Mouse (Mus musculus): ENCODE data around the gene Sgms2. TPM values are rescaled to one million over a fixed set of nuclear protein-coding genes. Genes with fewer than 3 reads are reported as not detected.
"Not testable (repeated sequence)": the region's sequence is repeated elsewhere in the genome, so short reads cannot be mapped to it uniquely, and the experiment has no call there.

The Sgms2 gene
- polyA plus RNA-seq, 1 experiment from 2014 or later, result 1.9 TPM

DNA sequence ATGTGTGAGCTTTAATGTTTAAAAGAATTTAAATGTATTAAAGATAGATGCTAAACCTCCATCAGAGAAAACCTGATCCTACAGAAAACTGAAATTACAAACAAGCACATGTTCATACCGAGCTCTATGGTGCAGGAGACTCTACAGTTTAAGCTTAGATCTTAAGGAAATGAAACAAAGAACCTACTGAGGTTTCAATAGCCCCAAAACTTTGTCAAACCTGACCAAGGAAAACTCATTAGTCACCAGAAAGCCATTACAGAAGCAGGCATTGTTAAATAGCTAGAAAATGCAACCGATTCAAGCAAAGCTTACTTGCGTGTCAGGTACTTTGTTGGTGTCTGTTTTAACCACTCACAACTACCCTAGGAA lies 142.6 kb downstream of the Sgms2 start:
- Histone ChIP-seq H3K27me3 (no peaks in the 10 kb centered on the region), H3K4me3 (no peak overlapping the region), H3K4me1 (no peaks in the 10 kb centered on the region), H3K27ac (no peak overlapping the region), H3K36me3 (no peaks in the 10 kb centered on the region), H3K9ac (no peak overlapping the region), H3K4me2 (replicated peaks) (no peak overlapping the region), H3K9me3 (replicated peaks) (no peaks in the 10 kb centered on the region)
- ATAC-seq (ENCODE audit: low FRiP score), result no peak
- 71% methylated on average over 3 of the region's 3 CpGs for WGBS

DNA sequence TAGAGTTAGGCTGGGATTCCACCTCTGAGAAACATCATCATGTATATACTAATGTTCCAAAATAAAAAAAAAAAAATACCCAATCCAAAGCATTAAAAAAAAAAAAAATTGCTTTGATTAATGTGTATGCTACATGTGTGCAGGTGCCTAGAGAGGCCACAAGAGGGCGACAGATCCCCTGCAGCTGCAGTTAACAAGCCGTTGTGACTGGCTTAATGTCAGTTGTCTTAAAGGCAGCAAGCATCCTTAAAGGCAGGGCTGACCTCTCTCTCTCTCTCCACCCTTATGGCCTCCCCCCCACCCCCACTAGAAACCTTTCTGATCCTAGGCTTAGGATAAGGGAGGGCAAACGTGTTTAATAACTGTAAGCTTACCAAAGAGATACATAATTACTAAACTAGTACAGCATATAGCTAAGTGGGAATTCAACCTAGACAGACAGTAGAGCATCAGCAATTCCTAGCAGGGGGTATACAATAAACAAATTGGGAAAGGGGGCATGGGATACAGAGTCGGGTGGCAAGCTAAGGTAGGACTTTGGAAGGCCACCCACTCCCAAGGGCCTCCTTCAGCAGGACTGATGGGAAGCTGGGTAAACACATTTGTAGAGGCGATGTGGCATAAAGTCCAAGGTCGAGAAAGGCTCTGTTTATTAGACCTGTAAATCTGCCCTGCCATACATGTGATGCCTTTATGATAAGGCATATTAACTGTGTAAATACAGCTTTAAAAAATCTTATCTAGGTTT lies 143.2 kb downstream of the Sgms2 start:
- Histone ChIP-seq H3K9ac (no peak overlapping the region), H3K4me3 (no peak overlapping the region), H3K4me1 (no peaks in the 10 kb centered on the region), H3K9me3 (replicated peaks) (no peaks in the 10 kb centered on the region), H3K36me3 (no peaks in the 10 kb centered on the region), H3K4me2 (replicated peaks) (no peak overlapping the region), H3K27ac (no peak overlapping the region), H3K27me3 (no peaks in the 10 kb centered on the region)
- ATAC-seq (ENCODE audit: low FRiP score), result no peak
- WGBS, result 64% methylated on average over 6 of the region's 6 CpGs

DNA sequence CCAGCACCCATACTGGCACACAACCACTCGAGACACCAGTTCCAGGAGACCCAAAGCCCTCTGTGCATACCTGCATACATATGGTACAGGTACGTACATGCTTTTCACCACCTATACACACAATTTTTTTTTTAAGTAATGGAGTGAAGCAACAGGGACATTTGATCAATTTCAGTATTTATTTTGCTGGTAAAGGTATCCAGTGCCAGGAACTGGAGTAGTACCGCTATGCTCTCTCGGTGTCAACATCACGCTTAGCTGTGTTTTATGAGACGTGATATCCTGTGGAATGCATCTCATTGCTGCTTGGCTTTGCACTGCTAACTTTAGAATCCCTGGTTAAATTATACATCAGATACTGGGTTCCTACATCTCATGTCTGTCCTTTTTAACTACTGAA lies 145.3 kb downstream of the Sgms2 start:
- H3K27me3 ChIP-seq, result no peaks in the 10 kb centered on the region
- H3K27ac ChIP-seq, result no peak overlapping the region
- H3K4me1 ChIP-seq, result no peaks in the 10 kb centered on the region
- H3K4me2 ChIP-seq (replicated peaks), result no peak overlapping the region
- H3K4me3 ChIP-seq, result no peak overlapping the region
- no peaks in the 10 kb centered on the region for H3K36me3 ChIP-seq
- H3K9ac ChIP-seq, result no peak overlapping the region
- ATAC-seq (ENCODE audit: low FRiP score), result no peak
- H3K9me3 ChIP-seq (replicated peaks), result no peaks in the 10 kb centered on the region
- 93% methylated on average over 6 of the region's 6 CpGs for WGBS

DNA sequence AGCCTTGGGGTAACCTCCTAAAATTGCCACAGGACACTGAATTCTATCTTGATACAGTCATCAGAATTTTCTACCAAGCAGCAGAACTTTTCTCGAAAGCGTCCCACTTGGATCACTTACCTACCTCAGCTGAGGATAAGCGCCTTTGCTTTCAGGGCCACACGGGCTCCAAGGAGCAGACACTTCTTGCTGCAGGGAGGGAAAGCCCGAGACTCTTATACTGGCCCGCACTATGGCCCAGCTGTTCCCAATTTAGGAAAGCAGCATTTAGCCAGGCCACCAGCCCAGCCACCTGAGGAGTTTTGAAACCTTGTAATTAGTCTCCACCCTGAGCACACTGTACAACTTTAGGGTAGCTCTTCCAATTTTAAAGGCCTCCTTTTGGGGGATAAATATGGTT lies 147.9 kb downstream of the Sgms2 start:
- no peak overlapping the region for H3K27ac ChIP-seq
- H3K4me1 ChIP-seq, result no peaks in the 10 kb centered on the region
- H3K9me3 ChIP-seq (replicated peaks), result no peaks in the 10 kb centered on the region
- WGBS, result 72% methylated on average over 6 of the region's 6 CpGs
- no peak overlapping the region for H3K9ac ChIP-seq
- no peaks in the 10 kb centered on the region for H3K36me3 ChIP-seq
- H3K4me3 ChIP-seq, result no peak overlapping the region
- ATAC-seq (ENCODE audit: low FRiP score), result no peak
- H3K4me2 ChIP-seq (replicated peaks), result no peak overlapping the region
- H3K27me3 ChIP-seq, result no peaks in the 10 kb centered on the region

DNA sequence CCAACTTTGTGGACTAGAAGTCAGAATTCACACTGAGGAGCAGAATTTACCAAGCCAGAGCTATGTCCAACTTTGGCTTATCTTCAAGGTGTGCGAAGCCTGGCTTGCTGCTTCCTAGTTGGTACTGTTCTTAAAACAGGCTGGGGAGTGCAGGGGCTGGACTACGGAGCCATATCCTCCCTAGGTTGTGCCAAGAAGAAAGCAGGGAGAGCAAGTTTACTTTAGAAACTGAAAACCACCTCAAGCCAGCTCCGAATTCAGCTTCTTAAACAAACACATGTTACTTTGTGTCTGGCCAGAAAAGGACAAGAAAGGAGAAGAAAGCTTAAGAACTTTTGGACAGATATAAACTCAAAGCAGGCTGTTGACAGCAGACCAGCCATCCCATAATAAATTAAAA lies 150.3 kb downstream of the Sgms2 start:
- H3K4me2 ChIP-seq (replicated peaks), result no peak overlapping the region
- no peaks in the 10 kb centered on the region for H3K27me3 ChIP-seq
- H3K27ac ChIP-seq, result no peak overlapping the region
- H3K4me1 ChIP-seq, result no peaks in the 10 kb centered on the region
- H3K9ac ChIP-seq, result no peak overlapping the region
- ATAC-seq (ENCODE audit: low FRiP score), result no peak
- no peaks in the 10 kb centered on the region for H3K9me3 ChIP-seq (replicated peaks)
- no peak overlapping the region for H3K4me3 ChIP-seq
- H3K36me3 ChIP-seq, result no peaks in the 10 kb centered on the region
- 80% methylated on average over 3 of the region's 3 CpGs for WGBS

DNA sequence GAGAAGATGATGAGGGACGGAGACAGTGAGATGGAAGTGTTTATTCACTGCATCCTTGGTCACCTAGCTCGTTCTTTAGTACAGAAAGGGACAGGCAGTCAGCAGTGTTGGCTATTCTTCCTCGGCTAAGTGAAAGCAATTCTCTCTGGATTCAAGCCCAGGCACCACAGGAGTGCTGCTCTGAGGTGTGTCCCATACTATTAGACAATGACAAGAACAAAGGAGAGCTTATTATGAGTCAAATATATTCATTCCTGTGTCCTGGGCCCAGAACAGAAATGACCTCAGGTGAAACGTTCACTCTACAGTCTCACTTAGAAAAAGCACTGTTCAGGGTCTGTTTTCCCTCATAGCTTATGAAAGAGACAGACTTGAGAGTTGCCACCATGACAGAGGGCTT lies 151.9 kb downstream of the Sgms2 start:
- no peaks in the 10 kb centered on the region for H3K9me3 ChIP-seq (replicated peaks)
- H3K4me1 ChIP-seq, result peaks cover 5% of the 10 kb centered on the region
- 68% methylated on average over 4 of the region's 4 CpGs for WGBS
- H3K9ac ChIP-seq, result no peak overlapping the region
- H3K4me2 ChIP-seq (replicated peaks), result no peak overlapping the region
- no peaks in the 10 kb centered on the region for H3K36me3 ChIP-seq
- H3K27ac ChIP-seq, result no peak overlapping the region
- ATAC-seq (ENCODE audit: low FRiP score), result no peak
- H3K4me3 ChIP-seq, result no peak overlapping the region
- no peaks in the 10 kb centered on the region for H3K27me3 ChIP-seq

DNA sequence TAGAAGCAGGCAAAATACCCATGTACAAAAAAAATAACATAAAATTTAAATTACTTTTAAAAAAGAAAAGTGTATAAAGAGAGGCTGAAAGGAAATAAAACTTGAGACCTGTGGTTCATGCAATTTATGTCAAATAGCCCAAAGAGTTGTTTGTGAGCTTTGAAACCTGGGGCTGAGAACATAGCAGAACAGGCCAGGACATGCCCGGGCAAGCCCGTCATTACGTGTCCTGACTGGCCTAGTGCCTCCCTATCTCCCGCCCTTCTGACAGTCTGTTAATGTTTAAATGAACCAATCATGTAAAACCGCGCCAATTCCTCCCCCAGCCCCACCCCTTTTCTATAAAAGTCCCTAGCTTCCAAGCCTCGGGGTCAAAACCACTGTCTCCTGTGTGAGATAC lies 153.5 kb downstream of the Sgms2 start:
- not testable (repeated sequence) for H3K27me3 ChIP-seq; ATAC-seq (ENCODE audit: low FRiP score); H3K9me3 ChIP-seq (replicated peaks); H3K4me2 ChIP-seq (replicated peaks); H3K4me3 ChIP-seq; H3K4me1 ChIP-seq; H3K9ac ChIP-seq; H3K27ac ChIP-seq; H3K36me3 ChIP-seq
- 88% methylated on average over 7 of the region's 7 CpGs for whole genome bisulfite sequencing

DNA sequence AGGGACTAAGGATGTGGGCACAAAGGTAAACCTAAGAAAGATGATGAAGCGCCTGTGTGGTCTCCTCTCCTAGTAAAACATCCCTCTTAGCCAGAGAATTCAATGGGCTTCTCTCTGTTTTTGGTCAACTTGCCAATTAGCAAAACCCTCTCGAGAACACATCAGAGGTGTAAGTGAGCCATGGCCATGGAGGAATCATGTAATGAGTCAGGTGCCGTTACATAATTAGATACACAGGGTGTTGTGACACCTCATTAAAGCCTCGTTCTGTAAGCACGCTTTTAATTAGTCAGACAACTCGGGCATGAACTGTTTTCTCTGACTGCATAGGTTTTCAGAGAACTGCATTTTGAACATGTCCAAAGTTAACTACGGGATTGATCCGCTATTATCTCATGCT lies 154.6 kb downstream of the Sgms2 start:
- H3K4me2 ChIP-seq (replicated peaks), result no peak overlapping the region
- no peaks in the 10 kb centered on the region for H3K27me3 ChIP-seq
- H3K9me3 ChIP-seq (replicated peaks), result no peaks in the 10 kb centered on the region
- 83% methylated on average over 8 of the region's 8 CpGs for WGBS
- H3K36me3 ChIP-seq, result no peaks in the 10 kb centered on the region
- H3K9ac ChIP-seq, result no peak overlapping the region
- no peak overlapping the region for H3K27ac ChIP-seq
- 0 out of 2 replicates have a peak, but pooled peaks have one; percentile 38 for ATAC-seq (ENCODE audit: low FRiP score)
- H3K4me1 ChIP-seq, result peaks cover 8% of the 10 kb centered on the region
- H3K4me3 ChIP-seq, result no peak overlapping the region

DNA sequence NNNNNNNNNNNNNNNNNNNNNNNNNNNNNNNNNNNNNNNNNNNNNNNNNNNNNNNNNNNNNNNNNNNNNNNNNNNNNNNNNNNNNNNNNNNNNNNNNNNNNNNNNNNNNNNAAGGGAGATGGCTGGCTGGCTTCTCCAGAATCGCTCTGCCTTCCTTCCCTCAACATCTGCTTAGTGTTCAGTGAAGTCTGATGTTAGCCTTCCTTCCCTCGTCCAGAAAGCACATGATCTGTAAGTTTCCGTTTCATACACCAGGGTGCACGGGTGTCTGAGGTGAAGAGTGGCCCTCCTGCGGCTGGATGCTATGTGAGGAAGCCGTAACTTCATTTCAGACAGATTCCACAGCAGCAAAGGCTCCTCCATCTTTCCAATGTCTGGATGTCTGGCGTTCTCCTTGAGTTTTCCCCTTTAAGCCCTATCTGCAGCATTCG lies 156.1 kb downstream of the Sgms2 start:
- Histone ChIP-seq H3K27ac (no peak overlapping the region), H3K4me3 (no peak overlapping the region), H3K9me3 (replicated peaks) (no peaks in the 10 kb centered on the region), H3K9ac (no peak overlapping the region), H3K27me3 (no peaks in the 10 kb centered on the region), H3K4me1 (peaks cover 8% of the 10 kb centered on the region), H3K4me2 (replicated peaks) (no peak overlapping the region), H3K36me3 (no peaks in the 10 kb centered on the region)
- WGBS, result 75% methylated on average over 8 of the region's 8 CpGs
- no peak for ATAC-seq (ENCODE audit: low FRiP score)

DNA sequence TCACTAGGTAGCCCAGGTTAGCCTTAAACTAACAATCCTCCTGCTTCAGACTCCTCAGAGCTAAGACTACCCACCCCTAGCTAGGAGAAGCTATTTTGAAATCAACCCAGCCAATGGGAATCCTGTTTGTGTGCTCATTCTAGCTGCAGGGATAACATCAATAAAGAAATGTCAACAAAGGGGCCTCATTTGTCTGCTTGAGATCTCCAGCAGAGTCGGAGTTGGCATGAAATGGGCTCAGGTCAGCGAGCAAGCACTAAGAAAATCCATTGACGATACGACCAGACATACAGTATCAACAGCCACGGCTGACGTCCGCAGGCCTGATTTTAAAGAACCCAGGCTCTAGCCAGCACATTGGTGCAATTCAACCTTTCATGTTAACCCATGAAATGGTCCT lies 164.0 kb downstream of the Sgms2 start:
- H3K9me3 ChIP-seq (replicated peaks), result no peaks in the 10 kb centered on the region
- no peak for ATAC-seq (ENCODE audit: low FRiP score)

DNA sequence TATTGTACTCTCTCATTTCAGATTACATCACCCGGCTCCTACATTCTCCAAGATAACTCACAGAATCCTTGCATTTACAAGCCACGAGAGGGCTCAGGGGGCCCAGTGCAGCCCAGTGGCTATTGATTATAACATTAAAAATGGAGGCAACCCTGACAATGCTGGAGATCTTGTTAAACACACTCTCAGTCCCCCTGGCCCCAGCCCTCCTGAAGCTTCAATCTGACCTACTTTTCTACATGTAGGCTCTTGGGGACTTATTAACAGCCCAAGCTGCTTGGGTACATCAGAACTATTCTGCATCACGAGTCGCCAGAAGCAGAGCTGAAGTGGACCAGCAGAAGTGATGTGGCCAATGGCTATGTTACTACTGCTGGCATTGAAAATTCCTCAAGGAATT lies 164.6 kb downstream of the Sgms2 start:
- 87% methylated on average over 4 of the region's 4 CpGs for WGBS
- ATAC-seq (ENCODE audit: low FRiP score), result no peak
- Histone ChIP-seq H3K9me3 (replicated peaks) (no peaks in the 10 kb centered on the region), H3K36me3 (no peaks in the 10 kb centered on the region), H3K27ac (no peak overlapping the region), H3K4me2 (replicated peaks) (no peak overlapping the region), H3K27me3 (no peaks in the 10 kb centered on the region), H3K4me1 (no peaks in the 10 kb centered on the region), H3K9ac (no peak overlapping the region), H3K4me3 (no peak overlapping the region)

More for the DNA sequence above, 164.0 kb downstream of the Sgms2 start:
- Histone ChIP-seq H3K27me3 (no peaks in the 10 kb centered on the region), H3K9ac (no peak overlapping the region), H3K36me3 (no peaks in the 10 kb centered on the region), H3K4me2 (replicated peaks) (no peak overlapping the region), H3K4me1 (no peaks in the 10 kb centered on the region), H3K4me3 (no peak overlapping the region), H3K27ac (no peak overlapping the region)
- WGBS, result 36% methylated on average over 7 of the region's 7 CpGs

DNA sequence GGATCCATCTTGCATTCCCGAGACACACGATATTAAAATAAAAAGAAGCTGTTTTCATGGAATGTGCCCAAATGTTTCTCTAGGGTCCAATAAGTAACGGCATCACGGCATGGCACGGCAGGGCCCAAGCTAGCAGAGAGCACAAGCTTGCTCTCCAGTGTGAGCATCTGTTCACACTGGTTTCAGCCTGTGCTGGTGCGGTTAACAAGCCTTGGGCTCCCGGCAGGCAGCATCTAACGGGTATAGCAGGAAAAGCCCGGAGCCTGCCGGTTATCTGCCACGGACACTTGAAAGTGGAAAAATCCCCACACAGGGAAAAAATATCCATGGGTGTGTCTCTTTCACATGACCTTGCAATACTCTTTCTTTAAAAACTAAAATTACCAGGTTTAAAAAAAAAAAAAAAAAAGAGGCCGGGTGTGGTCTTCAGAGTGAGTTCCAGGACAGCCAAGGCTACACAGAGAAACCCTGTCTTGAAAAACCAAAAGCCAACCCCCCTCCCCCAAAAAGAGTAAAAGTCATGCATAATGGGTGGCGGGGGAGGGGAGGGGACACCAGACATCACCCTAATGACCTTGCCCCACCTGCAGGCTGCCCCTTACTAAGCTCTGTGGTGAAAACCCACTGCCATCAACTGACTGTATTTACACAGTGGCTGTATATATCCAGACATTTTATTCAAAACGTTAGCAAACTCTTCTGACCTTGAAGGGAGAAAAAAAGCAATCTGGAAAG lies 169.0 kb downstream of the Sgms2 start:
- Histone ChIP-seq H3K9me3 (replicated peaks) (no peaks in the 10 kb centered on the region), H3K9ac (no peak overlapping the region), H3K27me3 (no peaks in the 10 kb centered on the region), H3K4me1 (no peaks in the 10 kb centered on the region), H3K27ac (no peak overlapping the region), H3K4me2 (replicated peaks) (no peak overlapping the region), H3K36me3 (no peaks in the 10 kb centered on the region), H3K4me3 (no peak overlapping the region)
- 76% methylated on average over 14 of the region's 14 CpGs for WGBS
- no peak for ATAC-seq (ENCODE audit: low FRiP score)

DNA sequence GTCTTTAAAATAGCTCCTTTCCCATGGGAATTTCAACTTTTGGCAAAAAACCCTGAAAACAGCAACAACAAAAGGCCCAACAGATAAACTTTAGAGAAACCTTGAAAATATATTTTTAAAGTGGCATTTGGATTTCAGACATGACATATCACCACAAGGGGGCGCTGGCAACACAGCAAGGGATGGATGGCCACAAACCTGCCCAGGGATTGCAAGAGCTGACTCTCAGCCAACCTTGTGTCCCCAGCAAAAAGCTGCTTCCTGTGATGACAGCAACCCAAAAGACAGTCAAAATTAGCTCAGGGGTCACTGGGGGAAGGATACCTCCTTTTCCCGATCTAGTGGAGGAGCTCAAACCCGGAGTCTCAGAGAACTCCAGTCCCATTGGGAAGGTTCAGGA lies 171.0 kb downstream of the Sgms2 start:
- H3K9me3 ChIP-seq (replicated peaks), result no peaks in the 10 kb centered on the region
- no peaks in the 10 kb centered on the region for H3K27me3 ChIP-seq
- H3K9ac ChIP-seq, result no peak overlapping the region
- no peak overlapping the region for H3K4me2 ChIP-seq (replicated peaks)
- ATAC-seq (ENCODE audit: low FRiP score), result no peak
- WGBS, result 7% methylated on average over 3 of the region's 3 CpGs
- peaks cover 7% of the 10 kb centered on the region; the same call in 1 of the 2 replicates for H3K4me1 ChIP-seq
- H3K36me3 ChIP-seq, result no peaks in the 10 kb centered on the region
- no peak overlapping the region for H3K27ac ChIP-seq
- H3K4me3 ChIP-seq, result no peak overlapping the region

All from hindbrain, embryonic 12.5 days (tissue).